13 mouse cellular contexts compared by ENCODE assay signal in the genomic region with DNA sequence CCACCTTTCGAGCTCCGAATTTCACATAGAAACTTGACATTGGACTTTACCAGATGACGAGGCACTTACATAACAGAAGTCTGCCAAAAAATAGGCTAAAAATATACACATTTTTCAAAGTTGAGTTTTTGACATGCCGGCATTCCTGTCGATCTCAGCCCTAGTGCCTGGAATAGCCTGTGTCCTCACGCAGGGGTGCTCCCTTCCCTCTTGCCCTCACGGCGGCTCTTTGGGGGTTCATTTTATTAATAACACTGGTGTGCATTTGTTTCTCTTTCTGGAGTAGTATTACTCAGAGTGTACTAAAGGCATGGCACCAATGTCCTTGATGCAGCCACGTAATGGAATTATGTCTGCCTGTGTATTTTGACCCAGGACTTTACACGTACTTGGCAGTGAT.
"Had no signal": no experiment of that assay in that cellular context is flagged by ENCODE, and none has a peak within 500 bp of the region (broad histone marks: within the 10 kb centered on the region; RNA-seq: fewer than 3 reads in every experiment).

No protein-coding gene starts in this region.

- DNase-seq: kidney, postnatal 25 days; lung, adult 2 months; lung, postnatal 36 days; midbrain, embryonic 14.5 days; thymus, adult 2 months; thymus, postnatal 25 days had no signal

- H3K4me3 ChIP-seq: left cerebral cortex, adult 2 months; limb, embryonic 10.5 days; liver, embryonic 15.5 days; neural tube, embryonic 12.5 days had no signal

- H3K36me3 ChIP-seq: limb, embryonic 10.5 days; liver, embryonic 15.5 days; neural tube, embryonic 12.5 days had no signal

- H3K4me2 ChIP-seq: liver, embryonic 11.5 days; liver, embryonic 15.5 days; neural tube, embryonic 12.5 days had no signal

- H3K27ac ChIP-seq: left cerebral cortex, adult 2 months; limb, embryonic 10.5 days; liver, embryonic 15.5 days; neural tube, embryonic 12.5 days; stomach, postnatal 0 days had no signal

- H3K9me3 ChIP-seq: limb, embryonic 10.5 days; liver, embryonic 15.5 days; neural tube, embryonic 12.5 days had no signal

- H3K9ac ChIP-seq: liver, embryonic 15.5 days; neural tube, embryonic 12.5 days had no signal

- ATAC-seq: lung, postnatal 0 days had no signal

- H3K27me3 ChIP-seq: liver, embryonic 15.5 days; neural tube, embryonic 12.5 days had no signal
